Mouse (Mus musculus) liver, adult (tissue): ENCODE results near the gene Gm37240.

Experiments
- GATA4 ChIP-seq: IDR thresholded peaks from 2 replicates; pipeline ENCODE4 v1.6.1; 2014; ENCODE audit warnings: mild to moderate bottlenecking, low read length; ENCODE audit not compliant: insufficient replicate concordance

Gene Gm37240

DNA sequence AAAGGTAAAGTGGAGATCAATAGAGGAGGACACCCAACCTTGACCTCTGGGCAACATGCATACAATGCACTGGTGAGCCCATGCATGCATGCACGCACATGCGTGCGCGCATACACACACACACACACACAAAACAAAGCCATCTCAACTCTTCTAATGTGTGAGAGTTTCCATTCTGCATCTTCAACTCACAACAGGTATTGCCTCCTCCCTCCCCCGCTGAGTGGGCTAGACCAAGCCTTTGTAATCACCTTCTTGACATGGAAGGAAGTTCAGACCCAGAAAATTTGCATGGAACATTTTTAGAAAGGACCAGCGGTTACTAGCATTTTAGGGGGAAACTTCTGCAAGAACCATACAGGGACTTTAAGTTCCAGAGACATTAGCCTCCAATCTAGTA is 1213.8 kb downstream of the Gm37240 start:
- no peak for TF ChIP-seq GATA4

GRCm38 (mm10) chr3:84672136-84672535 is 1215.2 kb downstream of the Gm37240 start:
- no peak for TF ChIP-seq GATA4

GRCm38 (mm10) chr3:84668957-84669356 is 1218.4 kb downstream of the Gm37240 start:
- TF ChIP-seq GATA4: no peak

GRCm38 (mm10) chr3:84665255-84666073 is 1221.9 kb downstream of the Gm37240 start:
- no peak for TF ChIP-seq GATA4

- no peak for TF ChIP-seq GATA4
Measured at GRCm38 (mm10) chr3:84664686-84665085, 1222.6 kb downstream of the Gm37240 start.

- no peak for TF ChIP-seq GATA4
Measured at GRCm38 (mm10) chr3:84663858-84664257, 1223.5 kb downstream of the Gm37240 start.

GRCm38 (mm10) chr3:84663079-84663478 is 1224.2 kb downstream of the Gm37240 start:
- TF ChIP-seq GATA4: no peak

DNA sequence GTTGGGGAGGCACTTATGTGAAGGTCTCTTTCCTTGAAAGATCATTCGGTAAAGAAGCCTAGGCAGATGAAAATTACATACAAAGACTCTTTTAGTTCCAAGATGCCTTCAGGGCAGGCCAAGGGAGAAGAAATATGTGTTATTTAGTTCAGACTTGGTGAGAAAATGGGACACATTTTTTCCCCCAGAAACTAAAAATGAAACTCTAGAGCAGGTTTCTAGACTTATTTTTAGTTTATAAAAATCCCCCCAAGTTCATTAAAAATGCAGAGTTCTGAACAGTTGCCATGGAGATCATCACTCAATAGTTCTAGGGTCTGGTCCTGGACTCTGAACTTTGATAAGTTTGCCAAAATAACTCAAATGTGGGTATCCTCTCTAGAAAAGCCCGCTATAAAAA is 1226.9 kb downstream of the Gm37240 start:
- TF ChIP-seq GATA4: no peak

DNA sequence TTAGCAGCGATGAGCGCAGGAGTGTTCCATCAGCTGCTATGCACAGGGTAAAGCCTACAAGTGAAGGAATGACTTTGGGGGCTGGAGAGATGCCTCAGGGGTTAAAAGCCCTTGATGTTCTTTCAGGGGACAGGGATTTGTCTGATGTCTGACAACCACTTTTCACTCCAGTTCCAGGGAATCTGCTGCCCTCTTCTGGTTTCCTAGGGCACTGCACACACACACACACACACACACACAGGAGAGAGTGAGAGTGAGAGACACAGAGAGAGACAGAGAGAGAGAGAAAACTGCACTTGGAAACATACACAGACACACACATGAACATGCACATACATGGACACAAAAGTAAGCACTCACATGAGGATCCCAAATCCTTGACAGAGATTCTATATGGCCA is 1228.4 kb downstream of the Gm37240 start:
- no peak for TF ChIP-seq GATA4

- no peak for TF ChIP-seq GATA4
Measured at GRCm38 (mm10) chr3:84658017-84658416, 1229.3 kb downstream of the Gm37240 start.

- no peak for TF ChIP-seq GATA4
Measured at GRCm38 (mm10) chr3:84657240-84657639, 1230.1 kb downstream of the Gm37240 start.

GRCm38 (mm10) chr3:84654900-84655784 is 1232.2 kb downstream of the Gm37240 start:
- no peak for TF ChIP-seq GATA4

DNA sequence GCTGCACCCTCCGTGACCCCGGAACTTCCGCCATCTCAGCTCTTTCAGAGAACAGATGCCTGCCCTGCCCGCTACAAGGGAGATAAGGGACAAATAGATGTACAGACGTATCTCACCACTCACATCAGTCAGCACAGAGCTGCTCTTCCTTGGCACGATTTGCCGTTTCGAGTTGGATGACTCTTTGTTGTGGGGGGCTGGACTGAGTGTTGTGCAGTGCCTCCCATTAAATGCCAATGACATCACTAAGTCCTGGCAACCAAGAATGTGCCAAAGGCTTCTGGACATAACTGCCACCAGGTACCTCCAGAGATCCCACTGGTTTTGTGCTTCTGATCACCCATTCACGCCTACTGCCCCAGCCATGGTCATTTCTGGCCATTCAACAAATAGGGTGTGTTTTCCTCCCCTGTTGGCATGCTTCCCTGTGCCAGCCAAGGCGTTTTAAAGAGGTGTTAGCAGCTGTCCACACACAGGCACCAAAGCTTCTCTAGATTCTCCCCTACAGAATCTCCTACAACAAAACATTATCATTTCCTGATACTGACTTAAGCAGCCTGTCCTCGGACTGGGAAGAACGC is 1233.0 kb downstream of the Gm37240 start:
- TF ChIP-seq GATA4: no peak

GRCm38 (mm10) chr3:84653557-84654245 is 1233.6 kb downstream of the Gm37240 start:
- no peak for TF ChIP-seq GATA4
